ENCODE assay signal across 8 mouse cellular contexts in the genomic region with DNA sequence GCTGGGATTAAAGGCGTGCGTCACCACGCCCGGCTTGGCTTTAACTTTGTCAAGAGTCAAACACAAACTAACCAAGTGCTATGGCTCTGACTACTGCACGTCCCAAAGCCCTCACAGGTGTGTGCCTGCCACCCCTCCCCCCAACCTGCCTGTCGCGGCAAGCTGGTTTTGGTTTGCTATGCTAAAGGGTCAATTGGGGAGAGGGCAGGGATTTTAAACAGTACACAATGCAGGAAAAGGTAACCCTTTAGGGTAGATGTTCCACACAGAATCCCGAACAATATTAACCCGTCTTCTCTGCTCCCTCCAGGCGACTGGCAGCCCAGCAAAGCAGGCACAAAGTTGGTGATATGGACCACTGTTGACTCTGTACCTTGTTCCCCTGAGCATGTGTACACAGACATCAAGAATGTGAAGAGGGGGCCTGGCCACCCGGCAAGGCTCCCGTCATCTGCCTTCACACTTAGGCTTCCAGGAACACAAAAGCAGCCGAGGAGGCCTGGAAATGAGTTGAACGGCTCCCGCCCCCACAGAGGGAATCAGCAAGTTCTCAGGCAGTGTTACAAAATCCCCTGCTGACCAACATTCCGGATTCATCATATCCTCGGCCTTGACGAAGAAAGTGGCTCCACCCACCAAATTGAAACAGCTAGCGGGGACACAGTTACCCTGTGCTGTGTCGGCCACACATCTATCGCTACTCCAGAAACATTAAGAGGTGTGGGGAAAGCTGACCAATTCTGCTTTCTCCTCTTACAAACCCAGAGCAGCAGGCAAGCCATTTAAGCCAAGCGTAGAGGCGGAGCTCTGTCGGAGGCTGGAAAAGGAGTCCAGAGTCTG. TPM values are rescaled to one million over a fixed set of nuclear protein-coding genes. Genes with fewer than 3 reads are reported as not detected.
DNase-seq lines count a peak whose midpoint lies in the region; ATAC-seq lines count a peak whose summit lies in the region.

No protein-coding gene starts in this region.

- H3K27ac ChIP-seq in heart, embryonic 11.5 days (ENCODE audit: low read depth, low read length) = peak overlapping the region; percentile 77
- peak overlapping the region; percentile 46; the same call in 1 of the 2 replicates for H3K27ac ChIP-seq in stomach, embryonic 15.5 days

- peaks cover 27% of the 10 kb centered on the region for H3K4me1 ChIP-seq in heart, embryonic 11.5 days (ENCODE audit: control insufficient read depth, insufficient read depth, low read length)
- peaks cover 35% of the 10 kb centered on the region for H3K4me1 ChIP-seq in stomach, embryonic 15.5 days

- WGBS in heart, embryonic 11.5 days (ENCODE audit: insufficient replicate concordance) = 8% methylated on average over 24 of the region's 24 CpGs
- 10% methylated on average over 24 of the region's 24 CpGs for WGBS in stomach, embryonic 15.5 days

- H3K4me2 ChIP-seq in heart, embryonic 11.5 days = peak overlapping the region; percentile 98
- peak overlapping the region; percentile 95 for H3K4me2 ChIP-seq in stomach, embryonic 15.5 days

- peaks cover 33% of the 10 kb centered on the region for H3K27me3 ChIP-seq in heart, embryonic 11.5 days (ENCODE audit: control insufficient read depth, insufficient read depth, low read length)
- H3K27me3 ChIP-seq in stomach, embryonic 15.5 days (replicated peaks) = peaks cover 22% of the 10 kb centered on the region

- H3K4me3 ChIP-seq in heart, embryonic 11.5 days (ENCODE audit: low read depth, low read length) = peak overlapping the region; percentile 70
- H3K4me3 ChIP-seq in stomach, embryonic 15.5 days (replicated peaks) = peak overlapping the region; percentile 61

- DNase-seq in right cerebral cortex, postnatal 25 days = peak; percentile 19
- DNase-seq in right cerebral cortex, postnatal 4 days = no peak
- DNase-seq in embryo, embryonic 10 days (ENCODE audit: low spot score) = peak; percentile 64
- DNase-seq in kidney, adult 9 months = peak; percentile 83
- peak; percentile 84 for DNase-seq in lung, postnatal 25 days (ENCODE audit: low spot score)
- no peak for DNase-seq in layer of hippocampus, adult 11-12 months (ENCODE audit: low spot score)

- H3K9ac ChIP-seq in heart, embryonic 11.5 days (ENCODE audit: low read depth, low read length) = peak overlapping the region; percentile 62
- no peak overlapping the region for H3K9ac ChIP-seq in stomach, embryonic 15.5 days

- no peaks in the 10 kb centered on the region for H3K36me3 ChIP-seq in heart, embryonic 11.5 days (ENCODE audit: control insufficient read depth, insufficient read depth, low read length)
- H3K36me3 ChIP-seq in stomach, embryonic 15.5 days = no peaks in the 10 kb centered on the region

- no peak for ATAC-seq in heart, embryonic 11.5 days (replicated peaks; ENCODE audit: insufficient number of reproducible peaks, low FRiP score, low TSS enrichment)
- no peak for ATAC-seq in stomach, embryonic 15.5 days (ENCODE audit: insufficient read depth, low FRiP score, low read depth)

- no peaks in the 10 kb centered on the region for H3K9me3 ChIP-seq in heart, embryonic 11.5 days (replicated peaks; ENCODE audit: control insufficient read depth, low read length)
- no peaks in the 10 kb centered on the region for H3K9me3 ChIP-seq in stomach, embryonic 15.5 days

RNA-seq across cellular contexts. Expression of a gene that starts 2.0 kb away (rescaled TPM):
- 20.9 and 25.4 TPM in 2 replicates for polyA plus RNA-seq in heart, embryonic 11.5 days (2014; fragmentation: Nextera tagmentation; extraction: Ambion mirVana)
- 8.7 and 9.3 TPM in 2 replicates for polyA plus RNA-seq in stomach, embryonic 15.5 days (2015; fragmentation: Nextera tagmentation; extraction: Ambion mirVana)

RNA-seq across cellular contexts. Expression of a gene that starts 20.7 kb away (rescaled TPM):
- 72.0 and 75.8 TPM in 2 replicates for polyA plus RNA-seq in heart, embryonic 11.5 days (2014; fragmentation: Nextera tagmentation; extraction: Ambion mirVana)
- polyA plus RNA-seq in stomach, embryonic 15.5 days (2015; fragmentation: Nextera tagmentation; extraction: Ambion mirVana) = 105 and 110 TPM in 2 replicates

Comparison
In these comparisons a context has a peak if more than half of its experiments do, and no peak if none do; other contexts are left out.
1. DNase-seq: peak in right cerebral cortex, postnatal 25 days (single experiment), embryo, embryonic 10 days (single experiment), kidney, adult 9 months (single experiment) and lung, postnatal 25 days (single experiment); none in right cerebral cortex, postnatal 4 days (single experiment) and layer of hippocampus, adult 11-12 months (single experiment).